Mouse (Mus musculus): ENCODE data around the gene Fut11.

Fut11 gene

GRCm38 (mm10) chr14:20723006-20723405 is 28.2 kb downstream of the Fut11 start:
- DNase-seq, result no peak

GRCm38 (mm10) chr14:20724043-20724442 is 29.3 kb downstream of the Fut11 start:
- peak; percentile 69 for DNase-seq

GRCm38 (mm10) chr14:20725660-20726339 is 31.0 kb downstream of the Fut11 start:
- no peak for DNase-seq

- no peak for DNase-seq
Observed at GRCm38 (mm10) chr14:20729871-20730270, 35.1 kb downstream of the Fut11 start.

GRCm38 (mm10) chr14:20730853-20731602 is 36.3 kb downstream of the Fut11 start:
- peak; percentile 29 for DNase-seq

- peak; percentile 31 for DNase-seq
Observed at GRCm38 (mm10) chr14:20733041-20733951, 38.5 kb downstream of the Fut11 start.

- peak; percentile 92 for DNase-seq
Observed at GRCm38 (mm10) chr14:20733952-20734774, 39.4 kb downstream of the Fut11 start, which contains the start of gene Ndst2. Ndst2 (minus strand) TSS chr14:20734562.

- DNase-seq, result no peak
Observed at GRCm38 (mm10) chr14:20735052-20735451, 40.3 kb downstream of the Fut11 start.

- DNase-seq, result no peak
Observed at GRCm38 (mm10) chr14:20735892-20736390, 41.2 kb downstream of the Fut11 start.

- peak; percentile 73 for DNase-seq
Observed at GRCm38 (mm10) chr14:20737306-20737705, 42.5 kb downstream of the Fut11 start.

GRCm38 (mm10) chr14:20738511-20738910 is 43.7 kb downstream of the Fut11 start:
- DNase-seq, result no peak

GRCm38 (mm10) chr14:20741301-20741700 is 46.5 kb downstream of the Fut11 start:
- peak; percentile 74 for DNase-seq

GRCm38 (mm10) chr14:20743614-20744013 is 48.8 kb downstream of the Fut11 start:
- DNase-seq, result peak; percentile 37

- no peak for DNase-seq
Observed at GRCm38 (mm10) chr14:20746935-20747334, 52.2 kb downstream of the Fut11 start.

GRCm38 (mm10) chr14:20748388-20748787 is 53.6 kb downstream of the Fut11 start:
- no peak for DNase-seq

- DNase-seq, result no peak
Observed at GRCm38 (mm10) chr14:20749494-20750051, 54.8 kb downstream of the Fut11 start.

GRCm38 (mm10) chr14:20750503-20750902 is 55.7 kb downstream of the Fut11 start:
- DNase-seq, result no peak

All from lung, postnatal 36 days (tissue).